Mouse (Mus musculus) B cell, adult 2 months (primary cell): ENCODE results near the gene Slc7a7.

Experiments
- DNase-seq, 2 experiments: peaks; one replicate each; pipeline ENCODE4 v3.0.0; 2022

Slc7a7 gene

GRCm38 (mm10) chr14:54409980-54410810 is 7.4 kb downstream of the Slc7a7 start:
- no peak for DNase-seq

GRCm38 (mm10) chr14:54409057-54409645 is 8.4 kb downstream of the Slc7a7 start:
- peak; percentile 53 to 61 for DNase-seq

GRCm38 (mm10) chr14:54408336-54409056 is 9.1 kb downstream of the Slc7a7 start:
- no peak for DNase-seq

- no peak for DNase-seq
These were observed 15.9 kb downstream of the Slc7a7 start for GRCm38 (mm10) chr14:54401723-54402122.

- no peak for DNase-seq
These were observed 18.6 kb downstream of the Slc7a7 start for GRCm38 (mm10) chr14:54398921-54399382.

- DNase-seq, result no peak
These were observed 19.1 kb downstream of the Slc7a7 start for GRCm38 (mm10) chr14:54398528-54398916.

GRCm38 (mm10) chr14:54397872-54398527 is 19.6 kb downstream of the Slc7a7 start:
- DNase-seq, result peak; percentile 29 to 36

GRCm38 (mm10) chr14:54396685-54397084 is 20.9 kb downstream of the Slc7a7 start:
- DNase-seq, result no peak

- no peak for DNase-seq
These were observed 23.3 kb downstream of the Slc7a7 start for GRCm38 (mm10) chr14:54394309-54394708.

- no peak for DNase-seq
These were observed 23.8 kb downstream of the Slc7a7 start for GRCm38 (mm10) chr14:54393794-54394193.

- DNase-seq, result no peak
These were observed 26.7 kb downstream of the Slc7a7 start for GRCm38 (mm10) chr14:54390843-54391242.

- DNase-seq, result no peak
These were observed 30.0 kb downstream of the Slc7a7 start for GRCm38 (mm10) chr14:54387546-54387945.

GRCm38 (mm10) chr14:54385968-54386618 is 31.5 kb downstream of the Slc7a7 start:
- DNase-seq, result no peak

- DNase-seq, result no peak
These were observed 33.2 kb downstream of the Slc7a7 start for GRCm38 (mm10) chr14:54384396-54384795.

- no peak for DNase-seq
These were observed 34.2 kb downstream of the Slc7a7 start for GRCm38 (mm10) chr14:54383355-54383771.

GRCm38 (mm10) chr14:54382641-54383040 is 34.9 kb downstream of the Slc7a7 start:
- DNase-seq, result no peak

- no peak for DNase-seq
These were observed 35.8 kb downstream of the Slc7a7 start for GRCm38 (mm10) chr14:54381816-54382215.

GRCm38 (mm10) chr14:54380616-54381015 is 37.0 kb downstream of the Slc7a7 start:
- no peak for DNase-seq

- no peak for DNase-seq
These were observed 38.0 kb downstream of the Slc7a7 start for GRCm38 (mm10) chr14:54379571-54379970.

GRCm38 (mm10) chr14:54377166-54377565 is 40.4 kb downstream of the Slc7a7 start:
- DNase-seq, result no peak

- DNase-seq, result peak; percentile 55 to 63
These were observed 41.7 kb downstream of the Slc7a7 start for GRCm38 (mm10) chr14:54375916-54376315.

- DNase-seq, result no peak
These were observed 44.7 kb downstream of the Slc7a7 start for GRCm38 (mm10) chr14:54372923-54373322.
